Mouse (Mus musculus) lung, adult 2 months (tissue): ENCODE measurements around the gene Sqstm1.

Experiments
- CTCF ChIP-seq: fragments of 200-500 bp; IDR thresholded peaks from 2 replicates; pipeline ENCODE4 v1.5.1; 2011; ENCODE audit warnings: mild to moderate bottlenecking, low read length, control low read depth; ENCODE audit not compliant: insufficient read depth
- POLR2A ChIP-seq: fragments of 200-500 bp; IDR thresholded peaks from 2 replicates; pipeline ENCODE4 v1.6.1; 2011; ENCODE audit warnings: low read depth, mild to moderate bottlenecking, control low read depth, low read length, borderline replicate concordance; ENCODE audit errors: extremely low read depth

- no peak for TF ChIP-seq POLR2A
- TF ChIP-seq CTCF: no peak
Measured at GRCm38 (mm10) chr11:50253393-50253792, 42.8 kb upstream of the Sqstm1 start.
